Mouse (Mus musculus) telencephalon, adult 2 months (tissue): Measurements from ENCODE around the gene Polr3c.
"Not testable (repeated sequence)": the region's sequence is repeated elsewhere in the genome, so short reads cannot be mapped to it uniquely, and the experiment has no call there.

Experiments
- DNase-seq: peaks from one replicate; pipeline ENCODE4 v3.0.0-alpha.2; 2011; ENCODE audit warnings: low read depth, low spot score

Polr3c gene

DNA sequence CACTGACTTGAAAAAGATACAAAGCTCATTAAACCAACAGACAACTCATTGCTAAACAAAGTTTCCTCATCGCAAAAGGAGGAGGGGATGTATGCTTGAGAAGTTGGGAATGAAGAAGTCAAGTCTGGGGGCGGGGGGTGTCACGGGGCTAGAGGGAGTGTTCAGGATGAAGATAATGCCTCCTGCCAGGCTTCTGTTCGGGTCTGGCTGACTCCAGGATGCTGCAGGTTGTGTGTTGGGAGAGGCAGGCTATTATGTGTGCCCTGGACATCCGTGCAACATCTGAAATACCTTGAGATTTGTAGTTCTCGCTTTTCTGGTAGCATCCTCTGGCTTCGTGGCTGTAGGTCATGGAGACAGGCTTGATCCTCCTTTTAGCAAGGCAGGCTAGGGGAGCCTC, 49.0 kb downstream of the Polr3c start:
- no peak for DNase-seq

- DNase-seq, result no peak
These were observed 51.7 kb downstream of the Polr3c start for GRCm38 (mm10) chr3:96675690-96676089.

GRCm38 (mm10) chr3:96675171-96675570, 52.3 kb downstream of the Polr3c start:
- no peak for DNase-seq

DNA sequence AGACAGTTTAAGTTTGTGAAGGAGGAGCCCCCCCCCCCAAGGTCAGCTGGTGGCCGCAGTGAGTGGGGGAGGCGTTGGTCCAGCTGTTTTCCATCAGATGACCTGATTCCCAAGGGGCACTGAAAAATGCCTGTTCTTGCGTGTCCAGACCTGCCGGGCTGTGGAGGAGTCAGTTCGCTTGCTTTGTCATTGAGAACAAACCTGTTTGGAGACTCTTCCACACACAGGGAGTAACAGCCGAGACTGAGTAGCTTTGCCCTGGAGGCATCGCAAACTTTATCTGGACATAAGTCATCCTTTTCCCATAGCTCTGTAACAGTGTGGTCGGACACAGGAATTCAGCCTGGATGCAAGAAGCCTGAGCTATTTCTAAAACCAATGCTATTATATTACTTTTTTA, 53.0 kb downstream of the Polr3c start:
- DNase-seq, result no peak

GRCm38 (mm10) chr3:96673514-96673913, 53.9 kb downstream of the Polr3c start:
- DNase-seq, result no peak

DNA sequence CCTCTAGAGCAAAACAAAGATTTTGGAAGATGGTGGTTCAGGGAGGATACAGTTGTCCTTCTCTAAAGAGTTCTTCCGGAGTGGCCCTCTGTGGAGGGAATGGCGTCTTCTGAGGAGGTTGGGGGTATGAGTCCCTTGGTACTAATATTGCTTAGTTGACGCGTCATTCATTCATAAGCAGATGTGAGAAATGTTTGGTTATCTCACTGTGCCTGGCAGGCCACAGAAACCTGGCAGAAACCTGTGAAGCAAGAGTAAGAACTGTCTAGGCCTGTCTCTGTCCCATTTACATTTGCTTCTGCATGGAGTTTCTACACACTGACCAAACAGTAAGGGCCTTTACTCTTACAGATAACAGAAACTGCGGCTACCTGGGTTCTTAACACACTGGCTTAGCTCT, 55.9 kb downstream of the Polr3c start:
- no peak for DNase-seq

- DNase-seq, result peak; percentile 78
These were observed 57.5 kb downstream of the Polr3c start, which contains the start of gene Ankrd35 for GRCm38 (mm10) chr3:96669727-96670468. TSS of gene Ankrd35 (plus strand) at chr3:96670131.

- DNase-seq, result no peak
These were observed 58.9 kb downstream of the Polr3c start for GRCm38 (mm10) chr3:96668424-96669067.

- no peak for DNase-seq
These were observed 60.1 kb downstream of the Polr3c start for GRCm38 (mm10) chr3:96667316-96667715.

DNA sequence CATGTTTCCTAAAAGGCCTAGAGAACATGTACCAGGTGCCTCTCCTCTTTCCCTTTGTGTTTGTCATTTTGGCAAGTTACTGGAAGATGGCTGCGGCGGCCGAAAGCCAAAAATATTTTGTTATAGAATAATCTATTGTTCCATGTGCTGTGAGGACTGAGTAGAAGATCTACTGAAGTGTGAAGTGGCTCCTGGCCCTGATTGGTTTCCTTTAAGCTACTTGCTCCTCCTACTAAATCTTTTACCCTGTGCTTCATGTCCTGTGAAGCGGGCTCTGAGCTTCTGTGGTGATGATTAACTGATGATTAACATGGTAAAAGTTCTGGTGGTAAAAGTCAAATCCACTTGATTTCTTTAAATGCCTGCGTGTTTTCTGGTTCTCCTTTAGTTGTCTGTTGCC, 60.5 kb downstream of the Polr3c start:
- no peak for DNase-seq

DNA sequence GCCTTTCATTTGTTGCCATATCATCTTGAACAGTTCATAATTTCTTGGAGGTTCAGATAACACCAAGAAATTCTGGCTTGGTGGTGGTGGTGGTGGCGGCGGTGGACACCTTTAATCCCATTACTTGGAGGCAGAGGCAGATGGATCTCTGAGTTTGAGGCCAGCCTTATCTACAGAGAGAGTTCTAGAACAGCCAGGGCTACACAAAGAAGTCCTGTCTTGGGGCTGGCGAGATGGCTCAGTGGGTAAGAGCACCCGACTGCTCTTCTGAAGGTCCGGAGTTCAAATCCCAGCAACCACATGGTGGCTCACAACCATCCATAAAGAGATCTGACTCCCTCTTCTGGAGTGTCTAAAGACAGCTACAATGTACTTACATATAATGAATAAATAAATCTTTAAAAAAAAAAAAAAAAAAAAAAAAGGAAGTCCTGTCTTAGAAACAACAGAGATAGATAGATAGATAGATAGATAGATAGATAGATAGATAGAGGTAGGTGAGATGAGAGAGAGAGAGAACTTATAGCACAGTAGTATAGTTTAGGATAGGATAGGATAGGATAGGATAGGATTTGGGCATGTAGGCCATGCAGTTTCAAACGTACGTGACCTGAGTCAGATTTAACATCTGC, 61.6 kb downstream of the Polr3c start:
- not testable (repeated sequence) for DNase-seq

DNA sequence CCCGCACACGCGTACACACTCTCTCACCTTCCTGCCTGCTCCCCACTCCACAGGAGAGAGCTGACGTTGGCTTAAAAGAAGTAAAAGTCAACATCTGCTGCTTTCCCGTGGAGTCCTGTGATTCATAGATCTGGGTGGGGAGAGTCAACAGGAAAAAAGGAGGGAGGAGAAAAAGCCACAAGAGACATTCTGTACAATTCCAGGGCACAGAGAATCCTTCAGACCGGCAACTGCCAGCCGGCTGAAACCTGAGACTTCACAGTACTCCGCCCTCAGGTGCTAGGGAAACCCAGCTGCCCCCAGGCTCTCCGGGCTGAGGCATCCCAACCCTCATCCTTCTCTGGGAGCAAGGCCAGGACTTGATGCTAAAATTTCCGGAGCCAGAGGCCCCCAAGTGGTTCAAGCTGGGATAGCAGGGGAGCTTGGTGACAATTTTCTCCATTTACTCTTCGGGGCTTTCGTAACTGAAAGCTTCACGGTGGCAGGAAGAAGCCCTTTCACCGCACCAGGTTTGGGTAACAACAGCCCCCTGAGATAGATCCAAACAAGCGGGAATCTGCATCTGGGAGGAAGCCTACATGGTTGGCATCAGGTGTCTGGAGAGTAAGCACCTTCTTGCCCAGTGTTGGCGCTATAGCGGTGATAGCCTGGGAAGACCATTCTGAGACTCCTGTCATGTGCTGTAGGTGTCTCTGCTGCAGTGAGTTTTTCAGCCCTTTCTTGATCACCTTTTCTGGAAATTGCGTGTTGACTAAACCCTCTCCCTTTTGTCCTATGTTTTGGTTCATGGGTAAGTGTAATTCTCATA, 63.8 kb downstream of the Polr3c start:
- DNase-seq, result peak; percentile 84

- DNase-seq, result no peak
These were observed 64.6 kb downstream of the Polr3c start for GRCm38 (mm10) chr3:96662731-96663316.
